Mouse (Mus musculus) gastrocnemius, postnatal 25 days (tissue): Measurements from ENCODE around the gene B430305J03Rik. TPM values are rescaled to one million over a fixed set of nuclear protein-coding genes. Genes with fewer than 3 reads are reported as not detected.

ENCODE experiments used
- DNase-seq: peaks from one replicate; pipeline ENCODE4 v3.0.0; 2022
- total RNA-seq, 2 experiments: library from RNA; stranded (reverse); gene quantifications; 1 replicate in 1 of 2; 2 replicates in 1 of 2; pipeline ENCODE4 v1.2.3; 2021

B430305J03Rik gene
- total RNA-seq, 2 experiments from 2014 or later: 0.08 TPM

DNA sequence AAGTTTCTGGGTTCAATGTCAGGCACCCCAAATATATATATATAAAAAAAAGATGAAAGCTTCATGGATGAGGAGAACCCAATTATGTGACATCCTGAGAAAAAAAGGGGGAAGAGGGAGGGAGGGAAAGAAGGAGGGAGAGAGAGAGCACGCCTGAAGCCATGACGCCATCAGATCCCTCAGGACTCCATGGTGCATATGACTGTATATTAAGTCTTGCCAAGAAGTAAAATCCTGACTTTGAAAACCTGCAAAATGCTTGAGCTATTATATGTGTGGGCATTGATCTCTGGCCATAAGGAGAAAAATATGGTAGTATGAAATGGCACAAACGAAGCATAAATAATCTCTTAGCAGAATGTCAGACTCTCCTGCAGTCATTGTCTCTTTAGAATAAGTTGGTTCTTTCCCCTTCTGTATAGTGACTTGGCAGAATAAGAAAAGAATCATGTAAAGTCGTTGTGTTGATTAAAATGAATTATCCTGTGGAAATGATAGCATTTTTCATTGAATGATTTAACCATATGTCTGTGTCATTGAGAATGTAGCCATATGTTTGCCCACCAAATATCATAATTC lies 17.6 kb downstream of the B430305J03Rik start:
- no peak for DNase-seq

DNA sequence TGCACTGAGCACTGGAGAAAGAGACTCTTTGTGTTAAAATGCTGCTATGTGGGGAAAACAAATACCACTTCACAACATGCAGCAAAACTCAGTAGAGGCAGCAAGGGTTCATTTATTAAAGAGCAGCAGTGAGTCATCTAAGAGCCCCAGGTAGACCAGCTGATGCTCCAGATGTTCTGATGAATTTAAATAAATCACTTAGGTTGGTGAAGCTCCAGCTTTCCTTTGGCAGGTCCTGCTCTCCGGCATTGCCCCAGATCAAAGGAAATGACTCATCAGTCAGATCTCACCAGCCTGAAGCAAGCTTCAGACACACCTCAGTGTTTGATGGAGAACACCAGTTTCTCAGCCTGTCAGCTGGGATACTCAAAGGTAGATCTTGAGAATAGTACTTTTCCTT lies 20.1 kb downstream of the B430305J03Rik start:
- no peak for DNase-seq

DNA sequence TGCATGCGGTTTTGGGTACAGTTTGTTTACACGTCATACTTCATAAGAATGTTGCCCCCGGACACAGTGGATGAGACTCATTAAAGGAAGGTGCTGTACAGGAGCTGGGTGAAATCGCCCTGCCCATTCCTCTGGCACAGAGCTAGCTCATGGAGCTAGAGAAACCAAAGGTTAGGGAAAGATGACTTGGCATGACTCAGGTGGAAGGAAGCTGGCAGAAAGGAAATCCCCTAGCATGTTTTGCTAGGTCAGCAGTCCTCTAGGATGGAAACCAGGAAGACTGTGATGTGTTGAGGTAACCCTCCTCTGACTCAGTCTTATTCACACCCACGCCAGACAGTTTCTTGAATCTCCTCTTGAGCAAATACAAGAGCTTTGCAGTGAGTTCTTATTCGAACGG lies 21.7 kb downstream of the B430305J03Rik start:
- DNase-seq: no peak

DNA sequence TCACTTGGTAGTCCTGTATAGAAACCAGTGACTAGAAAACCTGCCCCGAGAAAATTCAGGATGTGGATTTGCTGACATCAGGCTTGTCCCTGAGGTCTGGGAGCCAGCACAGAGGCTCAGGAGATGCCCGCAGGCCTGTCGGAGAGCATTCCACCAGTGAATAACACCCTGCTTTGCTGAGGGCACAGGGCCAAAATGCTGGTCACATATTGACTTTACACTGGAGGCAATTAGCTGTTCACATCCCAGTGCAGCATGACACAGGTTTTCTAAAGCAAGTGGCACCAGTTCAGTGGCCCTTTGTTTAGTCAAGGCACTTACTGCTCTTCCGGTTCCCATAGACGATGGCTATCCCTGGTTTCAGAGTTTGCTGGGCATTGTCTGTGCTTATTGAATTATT lies 25.4 kb downstream of the B430305J03Rik start:
- DNase-seq: no peak

DNA sequence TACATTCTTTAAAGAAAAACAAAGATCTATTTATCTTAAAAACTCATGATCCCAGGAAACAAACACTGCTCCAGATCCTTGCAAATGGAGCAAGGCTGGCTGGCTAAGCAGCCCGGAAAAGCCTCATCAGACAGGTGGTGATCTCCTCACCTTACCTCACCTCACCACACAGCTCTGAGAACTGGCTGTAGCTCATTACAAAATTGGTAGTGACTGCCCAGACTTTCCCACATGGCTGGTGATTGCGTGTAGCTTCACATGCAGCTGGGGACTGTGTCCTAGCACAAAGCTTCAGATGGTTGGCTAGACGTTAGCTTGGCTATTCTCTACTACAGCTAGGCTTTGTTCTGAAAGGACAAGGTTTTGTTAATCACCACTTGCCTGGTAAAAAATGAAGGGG lies 28.5 kb downstream of the B430305J03Rik start:
- DNase-seq: no peak

DNA sequence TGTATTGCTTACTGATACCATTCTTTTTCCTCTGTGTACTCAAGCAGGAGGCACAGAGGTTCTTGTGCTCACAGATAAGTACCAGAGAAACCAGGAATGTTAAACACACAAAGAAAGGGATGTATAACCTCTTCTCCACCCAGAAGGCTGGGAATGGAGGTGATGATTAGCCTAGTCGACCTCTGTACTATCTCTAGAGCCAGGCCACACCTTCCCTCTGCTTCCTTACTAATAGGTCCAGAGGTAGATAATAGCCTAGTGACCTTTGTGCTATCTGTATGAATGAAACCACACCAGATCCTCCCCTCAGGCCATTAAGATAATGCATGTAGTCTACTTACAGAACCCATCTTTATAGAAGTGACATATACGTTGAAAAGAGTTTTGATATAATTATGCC lies 29.5 kb downstream of the B430305J03Rik start:
- DNase-seq: no peak

DNA sequence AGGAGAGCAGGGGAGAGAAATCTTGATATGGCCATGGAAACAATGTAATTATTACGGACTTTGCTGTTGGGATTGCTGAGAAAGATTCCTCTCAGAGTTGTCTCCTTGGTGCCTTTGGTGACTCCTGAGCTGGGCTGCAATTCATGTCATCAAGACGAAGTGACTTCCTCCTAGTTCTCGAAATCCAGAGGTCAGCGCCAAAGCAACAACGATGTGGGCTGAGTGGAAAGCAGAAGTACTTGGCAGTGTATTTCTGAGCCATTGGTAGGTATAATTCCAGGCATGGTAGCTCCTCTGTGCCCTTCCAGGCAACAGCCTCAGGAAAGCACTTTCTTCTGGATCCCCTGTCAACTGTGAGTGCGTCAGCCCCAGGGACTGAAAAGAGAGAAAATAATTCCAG lies 44.1 kb downstream of the B430305J03Rik start:
- no peak for DNase-seq

DNA sequence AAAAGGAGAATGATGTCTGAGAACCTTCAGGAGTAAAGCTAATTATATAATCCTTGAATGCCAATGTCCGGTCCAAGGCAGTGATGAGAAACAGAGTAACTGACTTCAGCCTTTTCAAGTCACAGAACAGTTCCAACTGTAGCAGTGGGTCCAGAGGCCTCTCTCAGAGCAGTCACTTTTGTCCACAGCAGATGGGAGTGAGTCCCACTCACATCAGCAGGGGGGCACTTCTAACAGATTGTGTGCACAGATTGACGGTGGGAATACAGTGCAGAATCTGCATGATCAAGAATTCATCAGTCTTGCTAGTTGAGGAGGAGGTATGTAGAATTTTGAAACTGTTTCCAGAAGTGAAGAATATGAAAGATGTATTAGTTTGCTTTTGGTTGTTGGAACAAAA lies 45.7 kb downstream of the B430305J03Rik start:
- no peak for DNase-seq

DNA sequence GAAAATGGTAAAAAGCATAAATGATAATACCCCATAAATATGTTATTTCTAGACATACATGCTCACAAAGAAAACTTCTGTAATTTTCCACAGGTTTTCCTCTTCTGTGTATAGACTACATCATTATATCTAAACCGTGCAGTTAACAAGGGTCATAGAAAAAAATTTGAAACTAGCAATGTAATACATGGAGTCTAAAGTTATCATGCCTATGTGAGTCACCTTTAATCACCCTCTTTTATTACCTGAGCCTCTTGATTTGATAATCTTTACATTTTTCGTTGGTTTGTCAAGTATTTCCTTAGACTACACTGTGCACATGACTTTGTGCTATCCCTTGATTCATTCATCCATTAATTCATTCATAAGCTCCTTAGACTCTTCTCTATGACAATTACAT lies 50.7 kb downstream of the B430305J03Rik start:
- DNase-seq: no peak

Other genes starting within 250 kb of the B430305J03Rik start
- gene Rap2b, start 4.3 kb downstream of the B430305J03Rik start, total RNA-seq: 1 to 10 TPM; 1.6 to 2.4 TPM